Comparison of ENCODE assay signal across 23 mouse cellular contexts in genomic region chr11:107768361-107768760, GRCm38 (mm10). TPM values are rescaled to one million over a fixed set of nuclear protein-coding genes. Genes with fewer than 3 reads are reported as not detected.
DNase-seq lines count a peak whose midpoint lies in the region; ATAC-seq and TF ChIP-seq lines count a peak whose summit lies in the region.
"Had no signal": no experiment of that assay in that cellular context is flagged by ENCODE, and none has a peak within 500 bp of the region (broad histone marks: within the 10 kb centered on the region; RNA-seq: fewer than 3 reads in every experiment).

No protein-coding gene starts in this region.

- TF ChIP-seq CTCF in hindbrain, postnatal 0 days (IDR thresholded peaks at IDR 0.05; ENCODE audit: low read depth): no peak

- ATAC-seq in midbrain, embryonic 11.5 days (ENCODE audit: low FRiP score): no peak
- 0 out of 2 replicates have a peak, but pooled peaks have one; percentile 18 for ATAC-seq in hindbrain, postnatal 0 days
- no peak for ATAC-seq in inflammation-experienced regulatory T-cells, adult 6 months
- no peak for ATAC-seq in granulocyte monocyte progenitor cell, adult 5-6 weeks (replicated peaks; ENCODE audit: poor library complexity, severe bottlenecking)
- ATAC-seq: lung, postnatal 0 days had no signal

- peaks cover 63% of the 10 kb centered on the region for H3K4me1 ChIP-seq in midbrain, embryonic 10.5 days
- peaks cover 36% of the 10 kb centered on the region for H3K4me1 ChIP-seq in midbrain, embryonic 11.5 days (ENCODE audit: control insufficient read depth, insufficient read depth, low read length)
- H3K4me1 ChIP-seq in hindbrain, postnatal 0 days (ENCODE audit: insufficient read depth, low read length): peaks cover 29% of the 10 kb centered on the region

- H3K27ac ChIP-seq in midbrain, embryonic 10.5 days (replicated peaks): peak overlapping the region; percentile 50; the same call in 1 of the 2 replicates
- H3K27ac ChIP-seq in midbrain, embryonic 11.5 days (ENCODE audit: low read depth, low read length): no peak overlapping the region
- peak overlapping the region; percentile 11; the same call in 1 of the 2 replicates for H3K27ac ChIP-seq in hindbrain, postnatal 0 days
- H3K27ac ChIP-seq: embryonic facial prominence, embryonic 13.5 days; heart, embryonic 10.5 days; liver, embryonic 14.5 days had no signal

- H3K9me3 ChIP-seq in midbrain, embryonic 10.5 days (replicated peaks): no peaks in the 10 kb centered on the region
- H3K9me3 ChIP-seq in midbrain, embryonic 11.5 days (ENCODE audit: control insufficient read depth, low read length): no peaks in the 10 kb centered on the region
- H3K9me3 ChIP-seq in hindbrain, postnatal 0 days (ENCODE audit: low read length): no peaks in the 10 kb centered on the region
- H3K9me3 ChIP-seq: embryonic facial prominence, embryonic 13.5 days; heart, embryonic 10.5 days; megakaryocyte, embryonic 14.5 days had no signal

- H3K4me3 ChIP-seq in midbrain, embryonic 10.5 days: no peak overlapping the region
- H3K4me3 ChIP-seq in midbrain, embryonic 11.5 days (ENCODE audit: low read depth, low read length): no peak overlapping the region
- H3K4me3 ChIP-seq in hindbrain, postnatal 0 days (ENCODE audit: low read length): no peak overlapping the region
- H3K4me3 ChIP-seq: embryonic facial prominence, embryonic 13.5 days; heart, embryonic 10.5 days; megakaryocyte, embryonic 14.5 days had no signal

- no peaks in the 10 kb centered on the region for H3K27me3 ChIP-seq in midbrain, embryonic 10.5 days (ENCODE audit: low read depth, poor library complexity, severe bottlenecking)
- no peaks in the 10 kb centered on the region for H3K27me3 ChIP-seq in midbrain, embryonic 11.5 days (ENCODE audit: control insufficient read depth, insufficient read depth, low read length)
- H3K27me3 ChIP-seq in hindbrain, postnatal 0 days (ENCODE audit: insufficient read depth, low read length): no peaks in the 10 kb centered on the region
- H3K27me3 ChIP-seq: embryonic facial prominence, embryonic 13.5 days had no signal

- no peak overlapping the region for H3K9ac ChIP-seq in midbrain, embryonic 11.5 days (ENCODE audit: low read length)
- H3K9ac ChIP-seq in hindbrain, postnatal 0 days (replicated peaks; ENCODE audit: low read length): no peak overlapping the region
- H3K9ac ChIP-seq: embryonic facial prominence, embryonic 13.5 days; liver, embryonic 14.5 days had no signal

- DNase-seq in cerebellum, postnatal 25 days: peak; percentile 23 to 25
- DNase-seq in cerebellum, adult 11 months: no peak
- no peak for DNase-seq in midbrain, embryonic 10.5 days (ENCODE audit: low spot score)
- no peak for DNase-seq in midbrain, embryonic 11.5 days (ENCODE audit: low spot score, missing footprints)
- peak; percentile 66 for DNase-seq in hindbrain, postnatal 0 days (ENCODE audit: low spot score)
- DNase-seq in frontal cortex, postnatal 25 days (ENCODE audit: low spot score in 2 of 2): no peak
- DNase-seq: adrenal gland, postnatal 14 days; cerebellum, postnatal 36 days; gastrocnemius, postnatal 14 days; kidney, adult 18-20 months; kidney, postnatal 25 days; thymus, adult 2 months had no signal

- H3K36me3 ChIP-seq in midbrain, embryonic 10.5 days: peaks cover 12% of the 10 kb centered on the region; the same call in 1 of the 2 replicates
- peaks cover 2% of the 10 kb centered on the region; the same call in 1 of the 2 replicates for H3K36me3 ChIP-seq in midbrain, embryonic 11.5 days (ENCODE audit: control insufficient read depth, insufficient read depth, low read length)
- no peaks in the 10 kb centered on the region for H3K36me3 ChIP-seq in hindbrain, postnatal 0 days (ENCODE audit: insufficient read depth, low read length)
- H3K36me3 ChIP-seq: embryonic facial prominence, embryonic 13.5 days; heart, embryonic 10.5 days had no signal

- H3K4me2 ChIP-seq in midbrain, embryonic 11.5 days: no peak overlapping the region
- no peak overlapping the region for H3K4me2 ChIP-seq in hindbrain, postnatal 0 days (ENCODE audit: low read depth, low read length)
- H3K4me2 ChIP-seq: embryonic facial prominence, embryonic 13.5 days had no signal

- WGBS in midbrain, embryonic 10.5 days: 71% methylated on average over 8 of the region's 8 CpGs
- 51% methylated on average over 8 of the region's 8 CpGs for WGBS in midbrain, embryonic 11.5 days
- WGBS in hindbrain, postnatal 0 days: 28% methylated on average over 8 of the region's 8 CpGs

RNA-seq across cellular contexts. Expression of gene Cacng4, which starts 26.0 kb away (rescaled TPM):
- polyA plus RNA-seq in midbrain, embryonic 10.5 days (2016; fragmentation: Nextera tagmentation; extraction: Ambion mirVana): 8.9 and 14.3 TPM in 2 replicates
- 23.0 and 25.6 TPM in 2 replicates for polyA plus RNA-seq in midbrain, embryonic 11.5 days (2014; fragmentation: Nextera tagmentation; extraction: Ambion mirVana)
- 79.8 and 88.4 TPM in 2 replicates for total RNA-seq in hindbrain, postnatal 0 days (2014; rRNA removed)
- polyA plus RNA-seq in hindbrain, postnatal 0 days (2015; fragmentation: Nextera tagmentation; extraction: Ambion mirVana): 43.8 and 46.4 TPM in 2 replicates
- not detected for polyA plus RNA-seq in inflammation-experienced regulatory T-cells, adult 6 months (2017; shearing (Covaris generic))
- not detected in 2 replicates for total RNA-seq in granulocyte monocyte progenitor cell, adult 5-6 weeks (2014; fragmentation: Nextera tagmentation)
- not detected in 2 replicates for total RNA-seq in granulocyte monocyte progenitor cell, adult 5-6 weeks (2017)
- total RNA-seq: CH12.LX had no signal

RNA-seq across cellular contexts. Expression of gene Cacng1, which starts 52.0 kb away (rescaled TPM):
- 0.31 TPM in 1 of 2 replicates, not detected in the other for polyA plus RNA-seq in midbrain, embryonic 10.5 days (2016; fragmentation: Nextera tagmentation; extraction: Ambion mirVana)
- polyA plus RNA-seq in midbrain, embryonic 11.5 days (2014; fragmentation: Nextera tagmentation; extraction: Ambion mirVana): 0.25 TPM in 1 of 2 replicates, not detected in the other
- 0.89 and 1.1 TPM in 2 replicates for total RNA-seq in hindbrain, postnatal 0 days (2014; rRNA removed)
- polyA plus RNA-seq in hindbrain, postnatal 0 days (2015; fragmentation: Nextera tagmentation; extraction: Ambion mirVana): 0.66 and 0.68 TPM in 2 replicates
- polyA plus RNA-seq in inflammation-experienced regulatory T-cells, adult 6 months (2017; shearing (Covaris generic)): not detected
- not detected in 2 replicates for total RNA-seq in granulocyte monocyte progenitor cell, adult 5-6 weeks (2014; fragmentation: Nextera tagmentation)
- total RNA-seq in granulocyte monocyte progenitor cell, adult 5-6 weeks (2017): not detected in 2 replicates
- total RNA-seq: CH12.LX; heart, postnatal 25 days; left cerebral cortex, postnatal 14 days had no signal
- polyA plus RNA-seq: heart, embryonic 10.5 days; liver, embryonic 14.5 days; stomach, embryonic 14.5 days had no signal

Comparison
In these comparisons a context has a peak if more than half of its experiments do, and no peak if none do; other contexts are left out.
1. DNase-seq: peak in cerebellum, postnatal 25 days (2 of 2) and hindbrain, postnatal 0 days (single experiment); none in cerebellum, adult 11 months (single experiment), midbrain, embryonic 10.5 days (single experiment), midbrain, embryonic 11.5 days (single experiment) and frontal cortex, postnatal 25 days (0 of 2).